Mouse (Mus musculus) cortical plate, adult 2 months (tissue): ENCODE measurements around the gene Eif2b5.

Experiments
- CTCF ChIP-seq: fragments of 200-500 bp; IDR thresholded peaks from 2 replicates; pipeline ENCODE4 v1.5.1; 2011; ENCODE audit warnings: mild to moderate bottlenecking, control low read depth, low read length; ENCODE audit not compliant: insufficient read depth; ENCODE audit errors: extremely low read depth
- POLR2A ChIP-seq: fragments of 200-500 bp; IDR thresholded peaks from 2 replicates; pipeline ENCODE4 v1.6.1; 2011; ENCODE audit warnings: mild to moderate bottlenecking, low read length, control low read depth; ENCODE audit not compliant: insufficient read depth; ENCODE audit errors: extremely low read depth

GRCm38 (mm10) chr16:20537601-20538320, 39.1 kb downstream of the Eif2b5 start:
- no peak for TF ChIP-seq POLR2A
- no peak for TF ChIP-seq CTCF
